Mouse (Mus musculus): ENCODE results near the gene Arl6.

DNA sequence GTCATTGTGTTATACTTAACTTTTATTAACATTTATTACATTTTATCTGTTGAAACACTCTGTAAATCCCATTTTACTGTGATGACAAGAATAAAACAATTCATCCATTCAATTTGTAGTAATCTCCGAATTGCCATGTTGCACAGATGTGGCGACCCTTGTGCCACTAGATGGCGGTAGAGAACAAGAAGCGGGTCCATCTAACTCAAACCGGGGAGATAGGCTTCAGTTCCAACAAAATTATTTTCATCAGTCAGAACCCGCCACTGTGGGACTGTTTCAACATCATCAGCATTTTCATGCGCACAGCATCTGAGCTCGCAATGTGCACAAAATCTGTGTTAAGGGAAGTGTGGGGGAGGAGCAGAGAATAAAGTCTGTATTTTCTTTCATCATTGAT, 44.2 kb upstream of the Arl6 start:
- TF ChIP-seq POLR2A (IDR thresholded peaks at IDR 0.05; ENCODE audit: borderline replicate concordance, extremely low read depth, insufficient read depth, insufficient read length, poor library complexity, severe bottlenecking) (no peak), CTCF (IDR thresholded peaks at IDR 0.05; ENCODE audit: borderline replicate concordance, extremely low read depth, insufficient read depth, insufficient read length) (peak; percentile 84)

Measured in brain, embryonic 14.5 days (tissue).